Mouse (Mus musculus) brain, embryonic 14.5 days (tissue): ENCODE results near the gene Cdk19.

Experiments used
- CTCF ChIP-seq: fragments of 200-500 bp; IDR thresholded peaks from 2 replicates; pipeline ENCODE4 v1.5.1; 2012; ENCODE audit warnings: inconsistent platforms, mild to moderate bottlenecking, moderate library complexity, borderline replicate concordance; ENCODE audit not compliant: insufficient read depth, insufficient read length; ENCODE audit errors: extremely low read depth
- POLR2A ChIP-seq: fragments of 200-500 bp; IDR thresholded peaks from 2 replicates; pipeline ENCODE4 v1.6.1; 2012; ENCODE audit warnings: mild to moderate bottlenecking, inconsistent platforms, borderline replicate concordance; ENCODE audit not compliant: poor library complexity, insufficient read depth, insufficient read length, severe bottlenecking; ENCODE audit errors: extremely low read depth

GRCm38 (mm10) chr10:40435402-40435801 lies 96.0 kb downstream of the Cdk19 start:
- TF ChIP-seq POLR2A (no peak), CTCF (no peak)
